In genomic region chr13:60603252-60603562, GRCm38 (mm10) we compare ENCODE assay signal across 7 mouse cellular contexts. TPM values are rescaled to one million over a fixed set of nuclear protein-coding genes. Genes with fewer than 3 reads are reported as not detected.
A peak's percentile ranks its signal among the peaks of the same experiment; 100 is the strongest.
DNase-seq lines count a peak whose midpoint lies in the region; ATAC-seq and TF ChIP-seq lines count a peak whose summit lies in the region.

No protein-coding gene starts in this region.

- peak overlapping the region; percentile 39 for H3K4me3 ChIP-seq in lung, adult 2 months (replicated peaks; ENCODE audit: extremely low read depth, low read depth, low read length)
- peak overlapping the region; percentile 83 for H3K4me3 ChIP-seq in forebrain, embryonic 12.5 days (replicated peaks)
- peak overlapping the region; percentile 80 for H3K4me3 ChIP-seq in limb, embryonic 12.5 days (replicated peaks)
- H3K4me3 ChIP-seq in olfactory bulb, adult 2 months (ENCODE audit: insufficient read depth, low read depth, low read length), result peak overlapping the region; percentile 69

- H3K27ac ChIP-seq in forebrain, embryonic 12.5 days, result peak overlapping the region; percentile 93; the same call in 1 of the 2 replicates
- no peak overlapping the region for H3K27ac ChIP-seq in limb, embryonic 12.5 days
- H3K27ac ChIP-seq in olfactory bulb, adult 2 months (ENCODE audit: insufficient read depth, low read depth, low read length), result no peak overlapping the region

- H3K4me2 ChIP-seq in forebrain, embryonic 12.5 days, result peak overlapping the region; percentile 62
- peak overlapping the region; percentile 76 for H3K4me2 ChIP-seq in limb, embryonic 12.5 days

- no peaks in the 10 kb centered on the region for H3K27me3 ChIP-seq in forebrain, embryonic 12.5 days
- H3K27me3 ChIP-seq in limb, embryonic 12.5 days, result no peaks in the 10 kb centered on the region

- ATAC-seq in forebrain, embryonic 12.5 days (ENCODE audit: low FRiP score), result no peak
- ATAC-seq in limb, embryonic 12.5 days (ENCODE audit: insufficient number of reproducible peaks, insufficient read depth, low FRiP score, low TSS enrichment, low read depth), result no peak

- no peak for TF ChIP-seq CTCF in lung, adult 2 months (IDR thresholded peaks at IDR 0.05; ENCODE audit: insufficient read depth, low read length)
- no peak for TF ChIP-seq CTCF in olfactory bulb, adult 2 months (IDR thresholded peaks at IDR 0.05; ENCODE audit: insufficient read depth, low read depth, low read length)

- DNase-seq in lung, adult 2 months, result no peak
- DNase-seq in lung, postnatal 10 days, result no peak
- DNase-seq in T-cell, adult 2 months (ENCODE audit: low spot score), result no peak
- no peak for DNase-seq in retina, embryonic 14.5 days (ENCODE audit: low spot score)

- H3K9me3 ChIP-seq in forebrain, embryonic 12.5 days, result no peaks in the 10 kb centered on the region
- no peaks in the 10 kb centered on the region for H3K9me3 ChIP-seq in limb, embryonic 12.5 days

- H3K36me3 ChIP-seq in forebrain, embryonic 12.5 days (replicated peaks), result peaks cover 19% of the 10 kb centered on the region
- peaks cover 5% of the 10 kb centered on the region; the same call in 1 of the 2 replicates for H3K36me3 ChIP-seq in limb, embryonic 12.5 days

- no peak for TF ChIP-seq POLR2A in lung, adult 2 months (IDR thresholded peaks at IDR 0.05; ENCODE audit: borderline replicate concordance, extremely low read depth, low read depth, low read length)
- no peak for TF ChIP-seq POLR2A in olfactory bulb, adult 2 months (IDR thresholded peaks at IDR 0.05; ENCODE audit: insufficient read depth, low read depth, low read length)

- H3K4me1 ChIP-seq in lung, adult 2 months (ENCODE audit: control insufficient read depth, insufficient read depth, low read length), result peaks cover 2% of the 10 kb centered on the region; the same call in 1 of the 2 replicates
- H3K4me1 ChIP-seq in forebrain, embryonic 12.5 days, result peaks cover 18% of the 10 kb centered on the region
- H3K4me1 ChIP-seq in limb, embryonic 12.5 days (replicated peaks), result peaks cover 22% of the 10 kb centered on the region
- peaks cover 13% of the 10 kb centered on the region for H3K4me1 ChIP-seq in olfactory bulb, adult 2 months (ENCODE audit: control insufficient read depth, insufficient read depth, low read length)

- peak overlapping the region; percentile 86 for H3K9ac ChIP-seq in forebrain, embryonic 12.5 days
- peak overlapping the region; percentile 81; the same call in 1 of the 2 replicates for H3K9ac ChIP-seq in limb, embryonic 12.5 days (replicated peaks)

- WGBS in lung, adult 2 months, result 29% methylated on average over 5 of the region's 5 CpGs
- WGBS in forebrain, embryonic 12.5 days, result 56% methylated on average over 5 of the region's 5 CpGs
- WGBS in limb, embryonic 12.5 days, result 63% methylated on average over 5 of the region's 5 CpGs
- WGBS in olfactory bulb, adult 2 months, result 14% methylated on average over 5 of the region's 5 CpGs

RNA-seq across cellular contexts. Expression of gene Dapk1, which starts 1.5 kb away (rescaled TPM):
- 94.1 and 96.9 TPM in 2 replicates for polyA plus RNA-seq in lung, adult 2 months (2012; rRNA removed)
- 39.8 and 43.3 TPM in 2 replicates for polyA plus RNA-seq in forebrain, embryonic 12.5 days (2016; fragmentation: Nextera tagmentation; extraction: Ambion mirVana)
- 21.4 and 22.0 TPM in 2 replicates for polyA plus RNA-seq in limb, embryonic 12.5 days (2016; fragmentation: Nextera tagmentation; extraction: Ambion mirVana)
- not detected in 2 replicates for polyA plus RNA-seq in olfactory bulb, adult 2 months (2012; ENCODE audit: insufficient read depth, insufficient read length, low replicate concordance, missing spikeins)
